Mouse (Mus musculus): ENCODE measurements around the gene Mdm2.

- TF ChIP-seq CTCF (IDR thresholded peaks at IDR 0.05; ENCODE audit: extremely low read depth, insufficient read depth, low read length) (no peak), POLR2A (IDR thresholded peaks at IDR 0.05; ENCODE audit: extremely low read depth, insufficient read depth, low read length) (no peak)
Measured at GRCm38 (mm10) chr10:117640595-117641078, 69.9 kb downstream of the Mdm2 start.
